Mouse (Mus musculus): Measurements from ENCODE around the gene Zfp941. TPM values are rescaled to one million over a fixed set of nuclear protein-coding genes. Genes with fewer than 3 reads are reported as not detected.

Zfp941 gene
- polyA plus RNA-seq, 1 experiment from 2014 or later, result 38.4 TPM

DNA sequence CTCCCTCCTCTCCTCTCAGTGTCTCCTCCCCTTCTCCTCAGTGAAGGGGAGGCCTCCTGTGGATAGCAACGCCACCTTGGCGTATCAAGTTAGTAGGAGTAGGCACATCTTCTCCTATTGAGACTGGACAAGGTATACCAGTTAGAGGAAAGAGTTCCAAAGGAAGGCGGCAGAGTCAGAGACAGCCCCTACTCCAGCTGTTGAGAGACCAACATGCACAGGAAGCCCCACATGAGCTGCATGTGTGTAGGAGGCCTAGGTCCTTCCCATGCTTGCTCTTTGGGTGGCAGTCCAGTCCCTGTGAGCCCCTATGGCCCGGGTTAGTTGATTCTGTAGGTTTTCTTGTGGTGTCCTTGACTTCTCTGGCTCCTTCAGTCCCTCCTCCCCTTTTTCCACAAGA, 11.4 kb upstream of the Zfp941 start:
- Histone ChIP-seq H3K4me2 (ENCODE audit: low read length) (no peak overlapping the region), H3K9ac (ENCODE audit: low read depth, low read length) (no peak overlapping the region), H3K36me3 (ENCODE audit: control insufficient read depth, insufficient read depth, low read length) (no peaks in the 10 kb centered on the region), H3K27me3 (ENCODE audit: control insufficient read depth, insufficient read depth, low read depth, low read length) (no peaks in the 10 kb centered on the region), H3K9me3 (replicated peaks; ENCODE audit: control insufficient read depth, low read length, poor library complexity, severe bottlenecking) (no peaks in the 10 kb centered on the region), H3K4me1 (ENCODE audit: control insufficient read depth, insufficient read depth, low read length) (no peaks in the 10 kb centered on the region), H3K27ac (ENCODE audit: low read length) (no peak overlapping the region), H3K4me3 (ENCODE audit: low read depth, low read length) (no peak overlapping the region)
- no peak for ATAC-seq
- 83% methylated on average over 4 of the region's 4 CpGs for WGBS

DNA sequence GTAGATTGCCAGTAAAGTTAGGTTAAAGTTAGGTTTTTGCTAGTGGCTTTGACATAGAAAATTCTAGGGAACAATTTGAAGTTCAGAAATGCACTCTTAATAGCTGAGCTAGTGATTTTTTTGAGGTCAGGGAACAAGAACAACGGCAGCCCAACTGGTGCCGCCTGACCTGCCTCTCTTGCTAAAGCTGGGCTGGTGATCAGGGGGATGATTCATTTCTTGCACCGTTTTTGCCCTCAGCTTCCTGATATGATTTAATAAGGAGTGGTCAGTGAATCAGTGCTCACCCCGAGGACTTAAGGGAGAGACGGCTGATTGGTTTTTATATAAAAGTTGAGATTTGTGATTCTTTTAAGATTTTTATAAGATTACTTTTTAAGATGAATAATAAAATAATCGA, 9.5 kb upstream of the Zfp941 start:
- WGBS, result 73% methylated on average over 6 of the region's 6 CpGs
- ATAC-seq, result no peak
- Histone ChIP-seq H3K27ac (ENCODE audit: low read length) (no peak overlapping the region), H3K9ac (ENCODE audit: low read depth, low read length) (no peak overlapping the region), H3K9me3 (replicated peaks; ENCODE audit: control insufficient read depth, low read length, poor library complexity, severe bottlenecking) (no peaks in the 10 kb centered on the region), H3K4me1 (ENCODE audit: control insufficient read depth, insufficient read depth, low read length) (no peaks in the 10 kb centered on the region), H3K36me3 (ENCODE audit: control insufficient read depth, insufficient read depth, low read length) (no peaks in the 10 kb centered on the region), H3K4me3 (ENCODE audit: low read depth, low read length) (no peak overlapping the region), H3K4me2 (ENCODE audit: low read length) (no peak overlapping the region), H3K27me3 (ENCODE audit: control insufficient read depth, insufficient read depth, low read depth, low read length) (no peaks in the 10 kb centered on the region)

DNA sequence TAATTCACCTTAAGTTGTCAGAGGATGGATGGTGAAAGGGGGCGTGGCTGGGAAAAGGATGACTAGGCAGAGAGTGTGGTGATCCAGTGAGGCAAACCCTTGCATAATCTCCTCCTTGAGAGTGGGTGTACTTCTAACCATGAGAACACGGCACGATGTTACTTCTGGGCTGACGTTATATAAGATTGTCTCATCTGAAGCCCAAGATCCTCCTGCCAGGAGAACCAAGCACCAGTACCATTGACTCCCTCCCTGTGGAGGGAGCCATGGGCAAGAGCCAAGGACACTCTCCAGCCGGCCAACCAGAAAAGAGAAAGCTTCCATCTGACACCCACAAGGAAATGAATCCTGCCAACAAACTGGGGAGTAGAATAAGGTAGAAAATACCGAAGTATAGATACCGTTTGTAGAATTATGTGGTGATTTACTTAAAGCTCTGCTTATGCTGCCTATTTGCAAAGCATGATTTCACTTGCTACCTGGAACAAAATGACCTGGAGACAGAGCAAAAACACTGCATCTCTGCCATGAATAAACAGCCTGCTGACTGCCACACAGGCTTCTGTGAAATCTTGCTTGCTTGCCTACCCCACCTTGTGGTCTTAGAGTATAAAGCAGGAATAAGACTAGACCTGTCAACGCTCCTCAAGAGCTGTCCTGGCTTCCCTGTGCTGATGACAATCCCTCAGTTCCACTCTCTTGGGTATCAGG, 6.3 kb upstream of the Zfp941 start:
- peak; percentile 73; the same call in 1 of the 2 replicates for ATAC-seq
- H3K27ac ChIP-seq (ENCODE audit: low read length), result no peak overlapping the region
- H3K27me3 ChIP-seq (ENCODE audit: control insufficient read depth, insufficient read depth, low read depth, low read length), result no peaks in the 10 kb centered on the region
- H3K36me3 ChIP-seq (ENCODE audit: control insufficient read depth, insufficient read depth, low read length), result no peaks in the 10 kb centered on the region
- no peak overlapping the region for H3K9ac ChIP-seq (ENCODE audit: low read depth, low read length)
- H3K4me3 ChIP-seq (ENCODE audit: low read depth, low read length), result no peak overlapping the region
- no peaks in the 10 kb centered on the region for H3K4me1 ChIP-seq (ENCODE audit: control insufficient read depth, insufficient read depth, low read length)
- H3K4me2 ChIP-seq (ENCODE audit: low read length), result no peak overlapping the region
- H3K9me3 ChIP-seq (replicated peaks; ENCODE audit: control insufficient read depth, low read length, poor library complexity, severe bottlenecking), result no peaks in the 10 kb centered on the region
- WGBS, result 42% methylated on average over 8 of the region's 8 CpGs

DNA sequence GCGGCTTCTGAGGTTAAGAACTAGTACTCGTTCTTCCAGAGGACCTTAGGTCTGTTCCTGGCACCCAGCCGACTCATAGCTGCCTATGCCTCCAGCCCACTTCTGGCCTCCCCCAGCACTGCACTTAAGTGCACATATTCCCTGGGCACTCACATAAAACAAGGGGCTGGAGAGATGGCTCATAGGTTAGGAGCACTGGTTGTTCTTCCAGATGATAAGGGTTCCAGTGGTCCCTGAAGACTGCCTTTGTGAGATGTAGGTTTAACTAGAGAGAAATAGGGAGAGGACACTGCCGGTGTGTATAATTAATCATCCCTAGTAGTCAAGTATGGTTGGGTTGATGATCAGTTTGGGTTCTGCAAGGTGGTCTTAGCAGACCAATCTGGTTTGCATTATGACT, 753 bp upstream of the Zfp941 start:
- H3K36me3 ChIP-seq (ENCODE audit: control insufficient read depth, insufficient read depth, low read length), result peaks cover 2% of the 10 kb centered on the region; the same call in 1 of the 2 replicates
- H3K27me3 ChIP-seq (ENCODE audit: control insufficient read depth, insufficient read depth, low read depth, low read length), result no peaks in the 10 kb centered on the region
- no peak overlapping the region for H3K4me3 ChIP-seq (ENCODE audit: low read depth, low read length)
- H3K9ac ChIP-seq (ENCODE audit: low read depth, low read length), result no peak overlapping the region
- no peak for ATAC-seq
- H3K4me2 ChIP-seq (ENCODE audit: low read length), result no peak overlapping the region
- no peak overlapping the region for H3K27ac ChIP-seq (ENCODE audit: low read length)
- 94% methylated on average over 4 of the region's 4 CpGs for WGBS
- H3K9me3 ChIP-seq (replicated peaks; ENCODE audit: control insufficient read depth, low read length, poor library complexity, severe bottlenecking), result no peaks in the 10 kb centered on the region
- peaks cover 11% of the 10 kb centered on the region for H3K4me1 ChIP-seq (ENCODE audit: control insufficient read depth, insufficient read depth, low read length)

DNA sequence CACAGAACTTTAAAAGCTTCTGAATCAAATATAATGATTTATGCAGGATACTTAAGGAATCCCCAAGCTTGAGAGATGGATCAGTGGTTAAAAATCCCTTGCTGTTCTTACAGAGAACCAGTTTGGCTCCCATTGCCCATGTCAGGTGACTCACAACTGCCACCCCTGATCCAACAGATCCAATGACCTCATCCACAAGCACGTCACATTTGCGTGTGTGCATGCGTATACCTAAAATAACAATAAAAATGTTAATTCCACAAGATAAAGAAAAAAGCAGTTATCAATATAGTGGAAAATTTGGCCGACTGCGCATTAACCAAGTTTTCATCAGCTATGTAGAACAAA, 699 bp downstream of the Zfp941 start:
- peak; percentile 57 for ATAC-seq
- peak overlapping the region; percentile 98 for H3K27ac ChIP-seq (ENCODE audit: low read length)
- peak overlapping the region; percentile 69 for H3K4me2 ChIP-seq (ENCODE audit: low read length)
- no peaks in the 10 kb centered on the region for H3K27me3 ChIP-seq (ENCODE audit: control insufficient read depth, insufficient read depth, low read depth, low read length)
- peak overlapping the region; percentile 74 for H3K4me3 ChIP-seq (ENCODE audit: low read depth, low read length)
- H3K36me3 ChIP-seq (ENCODE audit: control insufficient read depth, insufficient read depth, low read length), result peaks cover 2% of the 10 kb centered on the region; the same call in 1 of the 2 replicates
- 39% methylated on average over 5 of the region's 5 CpGs for WGBS
- peak overlapping the region; percentile 89 for H3K9ac ChIP-seq (ENCODE audit: low read depth, low read length)
- H3K9me3 ChIP-seq (replicated peaks; ENCODE audit: control insufficient read depth, low read length, poor library complexity, severe bottlenecking), result no peaks in the 10 kb centered on the region
- H3K4me1 ChIP-seq (ENCODE audit: control insufficient read depth, insufficient read depth, low read length), result peaks cover 18% of the 10 kb centered on the region

DNA sequence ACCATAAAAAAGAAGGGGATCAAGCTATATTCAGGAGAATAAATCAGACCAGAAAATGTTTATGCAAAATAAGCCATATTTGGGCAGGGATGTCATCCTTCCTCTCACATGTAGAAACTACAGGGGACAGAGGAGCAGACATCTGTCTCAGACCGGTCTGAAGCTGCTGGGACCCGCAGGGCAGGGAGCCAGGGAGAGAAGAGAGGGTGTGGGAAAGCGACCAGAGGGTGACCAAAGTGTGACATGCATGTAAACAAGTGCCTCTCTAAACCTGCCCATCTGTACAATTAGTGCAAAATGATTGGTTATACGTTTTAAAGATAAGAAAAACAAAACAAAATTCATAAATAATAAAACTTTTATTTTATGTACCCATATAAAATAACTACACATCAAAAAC, 1.8 kb downstream of the Zfp941 start:
- no peak for ATAC-seq
- Histone ChIP-seq H3K4me3 (ENCODE audit: low read depth, low read length) (no peak overlapping the region), H3K9ac (ENCODE audit: low read depth, low read length) (no peak overlapping the region), H3K4me1 (ENCODE audit: control insufficient read depth, insufficient read depth, low read length) (peaks cover 18% of the 10 kb centered on the region), H3K27me3 (ENCODE audit: control insufficient read depth, insufficient read depth, low read depth, low read length) (no peaks in the 10 kb centered on the region), H3K27ac (ENCODE audit: low read length) (no peak overlapping the region), H3K36me3 (ENCODE audit: control insufficient read depth, insufficient read depth, low read length) (peaks cover 2% of the 10 kb centered on the region; the same call in 1 of the 2 replicates), H3K4me2 (ENCODE audit: low read length) (peak overlapping the region; percentile 39), H3K9me3 (replicated peaks; ENCODE audit: control insufficient read depth, low read length, poor library complexity, severe bottlenecking) (no peaks in the 10 kb centered on the region)
- 74% methylated on average over 4 of the region's 4 CpGs for WGBS

DNA sequence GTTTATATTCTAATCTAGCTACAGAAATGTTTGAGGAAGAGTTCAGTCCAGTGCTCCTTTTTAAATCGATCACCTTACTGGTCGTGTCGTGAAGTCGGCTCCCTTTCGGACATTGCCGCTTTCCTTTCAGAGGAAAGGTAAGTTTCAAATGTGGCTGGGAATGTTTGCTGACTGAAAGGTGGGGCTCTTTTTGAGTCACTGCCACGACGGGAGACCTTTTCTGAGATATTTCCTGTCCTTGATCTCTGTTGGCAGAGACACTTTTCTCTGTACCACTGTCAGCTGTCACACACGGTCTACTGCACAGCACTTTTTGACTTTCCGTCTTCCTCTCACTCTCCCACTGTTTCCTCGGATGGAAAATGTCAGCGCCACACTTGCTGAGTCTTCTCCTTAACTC, 9.1 kb downstream of the Zfp941 start:
- H3K27me3 ChIP-seq (ENCODE audit: control insufficient read depth, insufficient read depth, low read depth, low read length), result no peaks in the 10 kb centered on the region
- WGBS, result 88% methylated on average over 12 of the region's 12 CpGs
- no peak for ATAC-seq
- H3K27ac ChIP-seq (ENCODE audit: low read length), result no peak overlapping the region
- H3K9ac ChIP-seq (ENCODE audit: low read depth, low read length), result no peak overlapping the region
- H3K4me2 ChIP-seq (ENCODE audit: low read length), result no peak overlapping the region
- no peaks in the 10 kb centered on the region for H3K9me3 ChIP-seq (replicated peaks; ENCODE audit: control insufficient read depth, low read length, poor library complexity, severe bottlenecking)
- peaks cover 9% of the 10 kb centered on the region for H3K4me1 ChIP-seq (ENCODE audit: control insufficient read depth, insufficient read depth, low read length)
- H3K36me3 ChIP-seq (ENCODE audit: control insufficient read depth, insufficient read depth, low read length), result peaks cover 19% of the 10 kb centered on the region
- H3K4me3 ChIP-seq (ENCODE audit: low read depth, low read length), result no peak overlapping the region

DNA sequence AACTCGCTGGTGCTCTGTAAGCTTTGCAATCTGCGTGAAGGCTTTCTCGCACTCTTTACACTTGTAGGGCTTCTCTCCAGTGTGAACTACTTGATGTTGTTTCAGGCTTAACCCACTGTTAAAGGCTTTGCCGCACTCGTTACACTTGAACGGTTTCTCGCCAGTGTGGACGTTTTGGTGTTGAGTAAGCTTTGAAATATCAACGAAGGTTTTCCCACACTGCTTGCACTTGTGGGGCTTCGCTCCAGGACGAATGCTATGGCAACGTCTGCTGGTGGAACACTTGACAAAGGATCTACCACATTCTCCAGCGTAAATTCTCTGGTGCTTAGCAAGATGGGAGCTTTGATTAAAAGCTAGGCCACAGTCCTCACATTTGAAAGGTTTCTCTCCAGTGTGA, 10.3 kb downstream of the Zfp941 start:
- Histone ChIP-seq H3K4me2 (ENCODE audit: low read length) (no peak overlapping the region), H3K4me1 (ENCODE audit: control insufficient read depth, insufficient read depth, low read length) (peaks cover under 1% of the 10 kb centered on the region; the same call in 1 of the 2 replicates), H3K27ac (ENCODE audit: low read length) (no peak overlapping the region), H3K9me3 (replicated peaks; ENCODE audit: control insufficient read depth, low read length, poor library complexity, severe bottlenecking) (no peaks in the 10 kb centered on the region), H3K27me3 (ENCODE audit: control insufficient read depth, insufficient read depth, low read depth, low read length) (no peaks in the 10 kb centered on the region), H3K9ac (ENCODE audit: low read depth, low read length) (no peak overlapping the region), H3K4me3 (ENCODE audit: low read depth, low read length) (no peak overlapping the region), H3K36me3 (ENCODE audit: control insufficient read depth, insufficient read depth, low read length) (peaks cover 19% of the 10 kb centered on the region)
- WGBS, result 73% methylated on average over 13 of the region's 13 CpGs
- no peak for ATAC-seq

DNA sequence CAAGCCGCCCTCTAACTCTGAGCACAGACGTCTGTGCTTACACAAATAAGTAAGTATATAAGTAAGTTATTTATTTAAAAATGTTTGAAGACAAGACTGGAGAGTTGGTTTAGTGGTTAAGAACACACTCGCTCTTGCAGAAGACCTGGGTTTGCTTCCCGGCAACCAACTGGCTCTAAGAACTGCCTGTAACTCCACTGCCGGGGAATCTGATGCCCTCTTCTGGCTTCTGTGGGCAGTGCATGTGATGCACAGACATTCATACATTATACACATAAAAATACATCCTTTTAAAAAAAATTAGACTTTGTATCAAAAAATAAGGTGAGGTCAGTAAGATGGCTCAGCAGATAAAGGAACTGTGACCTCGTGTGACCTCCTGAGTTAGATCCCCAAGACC, 11.5 kb downstream of the Zfp941 start:
- Histone ChIP-seq H3K27me3 (ENCODE audit: control insufficient read depth, insufficient read depth, low read depth, low read length) (no peaks in the 10 kb centered on the region), H3K4me1 (ENCODE audit: control insufficient read depth, insufficient read depth, low read length) (no peaks in the 10 kb centered on the region), H3K36me3 (ENCODE audit: control insufficient read depth, insufficient read depth, low read length) (peaks cover 19% of the 10 kb centered on the region), H3K9ac (ENCODE audit: low read depth, low read length) (no peak overlapping the region), H3K4me3 (ENCODE audit: low read depth, low read length) (no peak overlapping the region), H3K27ac (ENCODE audit: low read length) (no peak overlapping the region), H3K4me2 (ENCODE audit: low read length) (no peak overlapping the region), H3K9me3 (replicated peaks; ENCODE audit: control insufficient read depth, low read length, poor library complexity, severe bottlenecking) (no peaks in the 10 kb centered on the region)
- no peak for ATAC-seq
- WGBS, result 89% methylated on average over 6 of the region's 6 CpGs
